Mouse (Mus musculus): Measurements from ENCODE around the gene Prss30. TPM values are rescaled to one million over a fixed set of nuclear protein-coding genes. Genes with fewer than 3 reads are reported as not detected.

The Prss30 gene
- polyA plus RNA-seq, 1 experiment from 2014 or later, result 0.39 TPM

GRCm38 (mm10) chr17:23941372-23941771 is 39.0 kb downstream of the Prss30 start, which contains the start of gene Sbp:
Gene Sbp (plus strand): TSS chr17:23941672.
- Histone ChIP-seq H3K4me1 (ENCODE audit: control insufficient read depth, insufficient read depth, low read length) (no peaks in the 10 kb centered on the region), H3K9ac (ENCODE audit: low read length) (no peak within 1 kb of the TSS), H3K4me2 (ENCODE audit: low read depth, low read length) (no peak within 1 kb of the TSS), H3K27me3 (ENCODE audit: control insufficient read depth, insufficient read depth, low read length) (no peaks in the 10 kb centered on the region), H3K36me3 (ENCODE audit: control insufficient read depth, insufficient read depth) (no peaks in the 10 kb centered on the region), H3K4me3 (ENCODE audit: low read length) (no peak within 1 kb of the TSS), H3K9me3 (replicated peaks; ENCODE audit: control insufficient read depth, low read length) (no peaks in the 10 kb centered on the region), H3K27ac (ENCODE audit: low read length) (no peak within 1 kb of the TSS)
- ATAC-seq (replicated peaks; ENCODE audit: extremely low read depth, insufficient read depth, low FRiP score), result no peak

- H3K9ac ChIP-seq (ENCODE audit: low read length), result no peak overlapping the region
- no peak overlapping the region for H3K4me2 ChIP-seq (ENCODE audit: low read depth, low read length)
- WGBS, result 60% methylated on average over 5 of the region's 5 CpGs
- no peak overlapping the region for H3K4me3 ChIP-seq (ENCODE audit: low read length)
- no peak for ATAC-seq (replicated peaks; ENCODE audit: extremely low read depth, insufficient read depth, low FRiP score)
- H3K9me3 ChIP-seq (replicated peaks; ENCODE audit: control insufficient read depth, low read length), result no peaks in the 10 kb centered on the region
- no peaks in the 10 kb centered on the region for H3K36me3 ChIP-seq (ENCODE audit: control insufficient read depth, insufficient read depth)
- H3K27ac ChIP-seq (ENCODE audit: low read length), result no peak overlapping the region
- H3K4me1 ChIP-seq (ENCODE audit: control insufficient read depth, insufficient read depth, low read length), result no peaks in the 10 kb centered on the region
- no peaks in the 10 kb centered on the region for H3K27me3 ChIP-seq (ENCODE audit: control insufficient read depth, insufficient read depth, low read length)
Observed at GRCm38 (mm10) chr17:23931157-23931556, 49.2 kb downstream of the Prss30 start.

- peak overlapping the region; percentile 57 for H3K4me3 ChIP-seq (ENCODE audit: low read length)
- peak; percentile 81 for ATAC-seq (replicated peaks; ENCODE audit: extremely low read depth, insufficient read depth, low FRiP score)
- WGBS, result under 1% methylated on average over 14 of the region's 14 CpGs
Observed at GRCm38 (mm10) chr17:23925090-23925493, 55.3 kb downstream of the Prss30 start.

GRCm38 (mm10) chr17:23924531-23925007 is 55.8 kb downstream of the Prss30 start:
- peak overlapping the region; percentile 95 for H3K27ac ChIP-seq (ENCODE audit: low read length)
- H3K4me3 ChIP-seq (ENCODE audit: low read length), result peak overlapping the region; percentile 57
- WGBS, result under 1% methylated on average over 29 of the region's 29 CpGs
- H3K9ac ChIP-seq (ENCODE audit: low read length), result peak overlapping the region; percentile 75
- peak overlapping the region; percentile 69 for H3K4me2 ChIP-seq (ENCODE audit: low read depth, low read length)
- no peaks in the 10 kb centered on the region for H3K36me3 ChIP-seq (ENCODE audit: control insufficient read depth, insufficient read depth)
- no peaks in the 10 kb centered on the region for H3K9me3 ChIP-seq (replicated peaks; ENCODE audit: control insufficient read depth, low read length)
- H3K4me1 ChIP-seq (ENCODE audit: control insufficient read depth, insufficient read depth, low read length), result peaks cover 8% of the 10 kb centered on the region
- ATAC-seq (replicated peaks; ENCODE audit: extremely low read depth, insufficient read depth, low FRiP score), result peak; percentile 99
- no peaks in the 10 kb centered on the region for H3K27me3 ChIP-seq (ENCODE audit: control insufficient read depth, insufficient read depth, low read length)

More at GRCm38 (mm10) chr17:23925090-23925493, 55.3 kb downstream of the Prss30 start:
- H3K4me1 ChIP-seq (ENCODE audit: control insufficient read depth, insufficient read depth, low read length), result peaks cover 8% of the 10 kb centered on the region
- H3K27ac ChIP-seq (ENCODE audit: low read length), result peak overlapping the region; percentile 95
- H3K27me3 ChIP-seq (ENCODE audit: control insufficient read depth, insufficient read depth, low read length), result no peaks in the 10 kb centered on the region
- peak overlapping the region; percentile 75 for H3K9ac ChIP-seq (ENCODE audit: low read length)
- no peaks in the 10 kb centered on the region for H3K9me3 ChIP-seq (replicated peaks; ENCODE audit: control insufficient read depth, low read length)
- H3K36me3 ChIP-seq (ENCODE audit: control insufficient read depth, insufficient read depth), result no peaks in the 10 kb centered on the region
- peak overlapping the region; percentile 69 for H3K4me2 ChIP-seq (ENCODE audit: low read depth, low read length)

Small RNA genes lying within 50 kb of the gene (microRNA-seq; reads per million reads assigned to microRNA genes)
- gene Gm27700, result not detected

Other genes with a start within 250 kb of the Prss30 start
- gene Paqr4, start 239.7 kb downstream of the Prss30 start, polyA plus RNA-seq (2015; fragmentation: Nextera tagmentation; extraction: Ambion mirVana), result 16.8 and 19.8 TPM in 2 replicates
- 1.8 and 3.7 TPM in 2 replicates for gene Kremen2, start 234.7 kb downstream of the Prss30 start, polyA plus RNA-seq (2015; fragmentation: Nextera tagmentation; extraction: Ambion mirVana)
- 42.2 and 46.9 TPM in 2 replicates for gene Flywch1, start 209.0 kb downstream of the Prss30 start, polyA plus RNA-seq (2015; fragmentation: Nextera tagmentation; extraction: Ambion mirVana)
- 4.3 and 5.9 TPM in 2 replicates for gene Flywch2, start 194.5 kb downstream of the Prss30 start, polyA plus RNA-seq (2015; fragmentation: Nextera tagmentation; extraction: Ambion mirVana)
- 311 and 314 TPM in 2 replicates for gene Srrm2, start 190.0 kb downstream of the Prss30 start, polyA plus RNA-seq (2015; fragmentation: Nextera tagmentation; extraction: Ambion mirVana)
- 812 and 839 TPM in 2 replicates for gene Elob, start 151.4 kb downstream of the Prss30 start, polyA plus RNA-seq (2015; fragmentation: Nextera tagmentation; extraction: Ambion mirVana)
- not detected in 2 replicates for gene Prss33, start 144.5 kb downstream of the Prss30 start, polyA plus RNA-seq (2015; fragmentation: Nextera tagmentation; extraction: Ambion mirVana)
- 0.11 and 0.50 TPM in 2 replicates for gene Prss32, start 136.7 kb downstream of the Prss30 start, polyA plus RNA-seq (2015; fragmentation: Nextera tagmentation; extraction: Ambion mirVana)
- 0.21 and 0.22 TPM in 2 replicates for gene Prss41, start 136.4 kb downstream of the Prss30 start, polyA plus RNA-seq (2015; fragmentation: Nextera tagmentation; extraction: Ambion mirVana)
- not detected in 2 replicates for gene Prss21, start 112.5 kb downstream of the Prss30 start, polyA plus RNA-seq (2015; fragmentation: Nextera tagmentation; extraction: Ambion mirVana)
- gene Dcpp1, start 99.7 kb downstream of the Prss30 start, polyA plus RNA-seq (2015; fragmentation: Nextera tagmentation; extraction: Ambion mirVana), result not detected in 2 replicates
- gene Dcpp2, start 99.7 kb downstream of the Prss30 start, polyA plus RNA-seq (2015; fragmentation: Nextera tagmentation; extraction: Ambion mirVana), result 0.21 TPM in 1 of 2 replicates, not detected in the other
- not detected in 2 replicates for gene Dcpp3, start 63.1 kb downstream of the Prss30 start, polyA plus RNA-seq (2015; fragmentation: Nextera tagmentation; extraction: Ambion mirVana)
- gene Sbp, start 38.9 kb downstream of the Prss30 start, polyA plus RNA-seq (2015; fragmentation: Nextera tagmentation; extraction: Ambion mirVana), result not detected in 2 replicates
- gene Sbpl, start 25.3 kb downstream of the Prss30 start, polyA plus RNA-seq (2015; fragmentation: Nextera tagmentation; extraction: Ambion mirVana), result not detected in 2 replicates
- 0.15 TPM in 1 of 2 replicates, not detected in the other for gene Prss22, start 17.5 kb upstream of the Prss30 start, polyA plus RNA-seq (2015; fragmentation: Nextera tagmentation; extraction: Ambion mirVana)
- 0.14 and 0.15 TPM in 2 replicates for gene Prss27, start 57.6 kb upstream of the Prss30 start, polyA plus RNA-seq (2015; fragmentation: Nextera tagmentation; extraction: Ambion mirVana)
- gene Kctd5, start 92.9 kb upstream of the Prss30 start, polyA plus RNA-seq (2015; fragmentation: Nextera tagmentation; extraction: Ambion mirVana), result 36.5 and 36.6 TPM in 2 replicates
- 40.1 and 40.5 TPM in 2 replicates for gene Pdpk1, start 170.4 kb upstream of the Prss30 start, polyA plus RNA-seq (2015; fragmentation: Nextera tagmentation; extraction: Ambion mirVana)
- gene Amdhd2, start 183.2 kb upstream of the Prss30 start, polyA plus RNA-seq (2015; fragmentation: Nextera tagmentation; extraction: Ambion mirVana), result 25.2 and 28.0 TPM in 2 replicates
- gene Atp6v0c, start 189.1 kb upstream of the Prss30 start, polyA plus RNA-seq (2015; fragmentation: Nextera tagmentation; extraction: Ambion mirVana), result 522 and 538 TPM in 2 replicates
- gene Tbc1d24, start 225.0 kb upstream of the Prss30 start, polyA plus RNA-seq (2015; fragmentation: Nextera tagmentation; extraction: Ambion mirVana), result 3.7 and 4.3 TPM in 2 replicates
- 1.3 and 1.6 TPM in 2 replicates for gene Ntn3, start 229.0 kb upstream of the Prss30 start, polyA plus RNA-seq (2015; fragmentation: Nextera tagmentation; extraction: Ambion mirVana)
- gene Tedc2, start 240.3 kb upstream of the Prss30 start, polyA plus RNA-seq (2015; fragmentation: Nextera tagmentation; extraction: Ambion mirVana), result 4.2 and 5.7 TPM in 2 replicates

Data from heart, embryonic 16.5 days (tissue).